In genomic region chr5:75704584-75705175, GRCm38 (mm10) we compare ENCODE assay signal across 19 mouse cellular contexts.
DNase-seq lines count a peak whose midpoint lies in the region; ATAC-seq lines count a peak whose summit lies in the region.
"Had no signal": no experiment of that assay in that cellular context is flagged by ENCODE, and none has a peak within 500 bp of the region (broad histone marks: within the 10 kb centered on the region; RNA-seq: fewer than 3 reads in every experiment).

No protein-coding gene starts in this region.

- H3K27ac ChIP-seq in hindbrain, embryonic 11.5 days (ENCODE audit: low read depth, low read length): no peak overlapping the region
- no peak overlapping the region for H3K27ac ChIP-seq in hindbrain, embryonic 12.5 days
- H3K27ac ChIP-seq: embryonic facial prominence, embryonic 12.5 days; hindbrain, embryonic 13.5 days; intestine, embryonic 15.5 days had no signal

- peak; percentile 16 for DNase-seq in embryo, embryonic 10 days (ENCODE audit: low spot score)
- no peak for DNase-seq in embryo, embryonic 9.5 days (ENCODE audit: extremely low spot score)
- peak; percentile 11 for DNase-seq in hindbrain, embryonic 11.5 days (ENCODE audit: low spot score)
- peak; percentile 16 for DNase-seq in forelimb bud, embryonic 11.5 days (ENCODE audit: low read depth, low spot score)
- DNase-seq in gastrocnemius, postnatal 14 days: no peak
- DNase-seq in ovary, postnatal 10 days (ENCODE audit: low spot score): no peak
- DNase-seq: B cell, adult 2 months; cerebellum, adult 11-12 months; cerebellum, adult 9-10 months; cerebellum, postnatal 36 days; gastrocnemius, postnatal 25 days; kidney, adult 18-20 months had no signal

- intact Hi-C loops in gastrocnemius, postnatal 14 days (cut with DNase I; ENCODE audit: low total_unique reads): no loop called here

- H3K9ac ChIP-seq in hindbrain, embryonic 11.5 days (ENCODE audit: low read depth, low read length): no peak overlapping the region
- no peak overlapping the region for H3K9ac ChIP-seq in hindbrain, embryonic 12.5 days
- H3K9ac ChIP-seq: embryonic facial prominence, embryonic 12.5 days; heart, embryonic 12.5 days; hindbrain, embryonic 13.5 days; intestine, embryonic 15.5 days had no signal

- H3K27me3 ChIP-seq in hindbrain, embryonic 11.5 days (ENCODE audit: control insufficient read depth, insufficient read depth, low read length): no peaks in the 10 kb centered on the region
- no peaks in the 10 kb centered on the region for H3K27me3 ChIP-seq in hindbrain, embryonic 12.5 days
- H3K27me3 ChIP-seq: embryonic facial prominence, embryonic 12.5 days; heart, embryonic 12.5 days; hindbrain, embryonic 13.5 days; intestine, embryonic 15.5 days had no signal

- WGBS in hindbrain, embryonic 11.5 days: 78% methylated on average over 7 of the region's 7 CpGs
- 75% methylated on average over 7 of the region's 7 CpGs for WGBS in hindbrain, embryonic 12.5 days

- H3K9me3 ChIP-seq in hindbrain, embryonic 11.5 days (ENCODE audit: control insufficient read depth, low read length): no peaks in the 10 kb centered on the region
- no peaks in the 10 kb centered on the region; the same call in 1 of the 2 replicates for H3K9me3 ChIP-seq in hindbrain, embryonic 12.5 days (replicated peaks)
- H3K9me3 ChIP-seq: hindbrain, embryonic 13.5 days; intestine, embryonic 15.5 days had no signal

- no peak for ATAC-seq in hindbrain, embryonic 11.5 days (ENCODE audit: low FRiP score)
- no peak for ATAC-seq in hindbrain, embryonic 12.5 days (ENCODE audit: low FRiP score)
- ATAC-seq: CD4-positive, CD25-positive, alpha-beta regulatory T cell, adult 4 months; forebrain, embryonic 16.5 days; intestine, embryonic 15.5 days had no signal

- no peaks in the 10 kb centered on the region for H3K4me1 ChIP-seq in hindbrain, embryonic 11.5 days (replicated peaks; ENCODE audit: control insufficient read depth, insufficient read depth, low read length)
- no peaks in the 10 kb centered on the region for H3K4me1 ChIP-seq in hindbrain, embryonic 12.5 days
- H3K4me1 ChIP-seq: heart, embryonic 12.5 days; intestine, embryonic 15.5 days had no signal

- no peak overlapping the region for H3K4me3 ChIP-seq in hindbrain, embryonic 11.5 days (ENCODE audit: low read depth, low read length)
- no peak overlapping the region for H3K4me3 ChIP-seq in hindbrain, embryonic 12.5 days
- H3K4me3 ChIP-seq: embryonic facial prominence, embryonic 12.5 days; heart, embryonic 12.5 days; hindbrain, embryonic 13.5 days; intestine, embryonic 15.5 days had no signal

- H3K4me2 ChIP-seq in hindbrain, embryonic 11.5 days (replicated peaks; ENCODE audit: low read depth, low read length): no peak overlapping the region
- H3K4me2 ChIP-seq in hindbrain, embryonic 12.5 days (replicated peaks): no peak overlapping the region
- H3K4me2 ChIP-seq: embryonic facial prominence, embryonic 12.5 days; heart, embryonic 12.5 days; hindbrain, embryonic 13.5 days; intestine, embryonic 15.5 days had no signal

- no peaks in the 10 kb centered on the region for H3K36me3 ChIP-seq in hindbrain, embryonic 11.5 days (ENCODE audit: control insufficient read depth, insufficient read depth, low read length)
- no peaks in the 10 kb centered on the region for H3K36me3 ChIP-seq in hindbrain, embryonic 12.5 days
- H3K36me3 ChIP-seq: embryonic facial prominence, embryonic 12.5 days; heart, embryonic 12.5 days; hindbrain, embryonic 13.5 days; intestine, embryonic 15.5 days had no signal

Comparison
In these comparisons a context has a peak if more than half of its experiments do, and no peak if none do; other contexts are left out.
1. DNase-seq: peak in embryo, embryonic 10 days (single experiment), hindbrain, embryonic 11.5 days (single experiment) and forelimb bud, embryonic 11.5 days (single experiment); none in embryo, embryonic 9.5 days (single experiment), gastrocnemius, postnatal 14 days (single experiment) and ovary, postnatal 10 days (single experiment).